Mouse (Mus musculus): ENCODE results near the gene Cbx8. TPM values are rescaled to one million over a fixed set of nuclear protein-coding genes. Genes with fewer than 3 reads are reported as not detected.

The Cbx8 gene
- polyA plus RNA-seq, 1 experiment from 2014 or later: 6.1 TPM

GRCm38 (mm10) chr11:119053738-119054350 lies 13.1 kb upstream of the Cbx8 start:
- H3K4me1 ChIP-seq: peaks cover 56% of the 10 kb centered on the region
- no peak for ATAC-seq (ENCODE audit: extremely low read depth, insufficient number of reproducible peaks, low FRiP score, low TSS enrichment)
- H3K27ac ChIP-seq (replicated peaks): 0 out of 2 replicates have a peak overlapping the region, but pooled peaks have one; percentile 37
- peak overlapping the region; percentile 96 for H3K4me2 ChIP-seq
- no peaks in the 10 kb centered on the region for H3K9me3 ChIP-seq
- H3K36me3 ChIP-seq: no peaks in the 10 kb centered on the region
- H3K9ac ChIP-seq: peak overlapping the region; percentile 79
- 1% methylated on average over 33 of the region's 35 CpGs for WGBS
- H3K4me3 ChIP-seq: peak overlapping the region; percentile 68
- H3K27me3 ChIP-seq (replicated peaks): peaks cover 81% of the 10 kb centered on the region

GRCm38 (mm10) chr11:119053257-119053670 lies 12.5 kb upstream of the Cbx8 start:
- Histone ChIP-seq H3K27ac (replicated peaks) (peak overlapping the region; percentile 90), H3K4me3 (peak overlapping the region; percentile 68), H3K36me3 (no peaks in the 10 kb centered on the region), H3K4me2 (peak overlapping the region; percentile 96), H3K9me3 (no peaks in the 10 kb centered on the region), H3K4me1 (peaks cover 51% of the 10 kb centered on the region), H3K9ac (peak overlapping the region; percentile 79), H3K27me3 (replicated peaks) (peaks cover 81% of the 10 kb centered on the region)
- WGBS: under 1% methylated on average over 36 of the region's 42 CpGs
- ATAC-seq (ENCODE audit: extremely low read depth, insufficient number of reproducible peaks, low FRiP score, low TSS enrichment): peak; percentile 76

- peak; percentile 32; the same call in 1 of the 2 replicates for ATAC-seq (ENCODE audit: extremely low read depth, insufficient number of reproducible peaks, low FRiP score, low TSS enrichment)
- 2% methylated on average over 13 of the region's 13 CpGs for WGBS
- H3K9me3 ChIP-seq: no peaks in the 10 kb centered on the region
- H3K4me1 ChIP-seq: peaks cover 51% of the 10 kb centered on the region
- no peaks in the 10 kb centered on the region for H3K36me3 ChIP-seq
- H3K4me2 ChIP-seq: peak overlapping the region; percentile 96
- H3K9ac ChIP-seq: peak overlapping the region; percentile 78
- peak overlapping the region; percentile 68 for H3K4me3 ChIP-seq
- H3K27me3 ChIP-seq (replicated peaks): peaks cover 81% of the 10 kb centered on the region
- peak overlapping the region; percentile 90 for H3K27ac ChIP-seq (replicated peaks)
Measured at GRCm38 (mm10) chr11:119052661-119053256, 12.0 kb upstream of the Cbx8 start.

- H3K27me3 ChIP-seq (replicated peaks): peaks cover 81% of the 10 kb centered on the region
- peak overlapping the region; percentile 96 for H3K4me2 ChIP-seq
- no peaks in the 10 kb centered on the region for H3K36me3 ChIP-seq
- peak overlapping the region; percentile 58 for H3K9ac ChIP-seq
- WGBS: 3% methylated on average over 15 of the region's 15 CpGs
- ATAC-seq (ENCODE audit: extremely low read depth, insufficient number of reproducible peaks, low FRiP score, low TSS enrichment): no peak
- H3K4me3 ChIP-seq: 0 out of 2 replicates have a peak overlapping the region, but pooled peaks have one; percentile 68
- H3K27ac ChIP-seq (replicated peaks): peak overlapping the region; percentile 90; the same call in 1 of the 2 replicates
- H3K9me3 ChIP-seq: no peaks in the 10 kb centered on the region
- H3K4me1 ChIP-seq: peaks cover 51% of the 10 kb centered on the region
Measured at GRCm38 (mm10) chr11:119051927-119052660, 11.3 kb upstream of the Cbx8 start.

GRCm38 (mm10) chr11:119051426-119051825 lies 10.7 kb upstream of the Cbx8 start:
- Histone ChIP-seq H3K4me2 (no peak overlapping the region), H3K9ac (no peak overlapping the region), H3K27me3 (replicated peaks) (peaks cover 88% of the 10 kb centered on the region), H3K4me1 (peaks cover 56% of the 10 kb centered on the region), H3K9me3 (no peaks in the 10 kb centered on the region), H3K36me3 (no peaks in the 10 kb centered on the region), H3K4me3 (no peak overlapping the region), H3K27ac (replicated peaks) (no peak overlapping the region)
- ATAC-seq (ENCODE audit: extremely low read depth, insufficient number of reproducible peaks, low FRiP score, low TSS enrichment): no peak

- 4% methylated on average over 2 of the region's 2 CpGs for WGBS
- H3K4me1 ChIP-seq: peaks cover 51% of the 10 kb centered on the region
- H3K36me3 ChIP-seq: no peaks in the 10 kb centered on the region
- no peak overlapping the region for H3K27ac ChIP-seq (replicated peaks)
- no peak overlapping the region for H3K9ac ChIP-seq
- H3K27me3 ChIP-seq (replicated peaks): peaks cover 93% of the 10 kb centered on the region
- ATAC-seq (ENCODE audit: extremely low read depth, insufficient number of reproducible peaks, low FRiP score, low TSS enrichment): no peak
- H3K4me2 ChIP-seq: no peak overlapping the region
- no peaks in the 10 kb centered on the region for H3K9me3 ChIP-seq
- H3K4me3 ChIP-seq: no peak overlapping the region
Measured at GRCm38 (mm10) chr11:119050361-119050760, 9.6 kb upstream of the Cbx8 start.

- H3K9me3 ChIP-seq: no peaks in the 10 kb centered on the region
- H3K27ac ChIP-seq (replicated peaks): no peak overlapping the region
- H3K9ac ChIP-seq: peak overlapping the region; percentile 34; the same call in 1 of the 2 replicates
- no peak for ATAC-seq (ENCODE audit: extremely low read depth, insufficient number of reproducible peaks, low FRiP score, low TSS enrichment)
- no peaks in the 10 kb centered on the region for H3K36me3 ChIP-seq
- H3K27me3 ChIP-seq (replicated peaks): peaks cover 96% of the 10 kb centered on the region
- H3K4me1 ChIP-seq: peaks cover 48% of the 10 kb centered on the region
- H3K4me2 ChIP-seq: peak overlapping the region; percentile 69
- H3K4me3 ChIP-seq: peak overlapping the region; percentile 43
- WGBS: 1% methylated on average over 13 of the region's 13 CpGs
Measured at GRCm38 (mm10) chr11:119048133-119048510, 7.4 kb upstream of the Cbx8 start.

- no peaks in the 10 kb centered on the region for H3K36me3 ChIP-seq
- H3K27ac ChIP-seq (replicated peaks): no peak overlapping the region
- H3K27me3 ChIP-seq (replicated peaks): peaks cover 100% of the 10 kb centered on the region
- no peaks in the 10 kb centered on the region for H3K9me3 ChIP-seq
- ATAC-seq (ENCODE audit: extremely low read depth, insufficient number of reproducible peaks, low FRiP score, low TSS enrichment): no peak
- under 1% methylated on average over 43 of the region's 43 CpGs for WGBS
- peak overlapping the region; percentile 43 for H3K4me3 ChIP-seq
- peak overlapping the region; percentile 58; the same call in 1 of the 2 replicates for H3K9ac ChIP-seq
- H3K4me2 ChIP-seq: peak overlapping the region; percentile 69
- peaks cover 48% of the 10 kb centered on the region for H3K4me1 ChIP-seq
Measured at GRCm38 (mm10) chr11:119047261-119048132, 6.7 kb upstream of the Cbx8 start.

- H3K4me2 ChIP-seq: peak overlapping the region; percentile 69
- H3K27ac ChIP-seq (replicated peaks): no peak overlapping the region
- ATAC-seq (ENCODE audit: extremely low read depth, insufficient number of reproducible peaks, low FRiP score, low TSS enrichment): no peak
- H3K27me3 ChIP-seq (replicated peaks): peaks cover 100% of the 10 kb centered on the region
- no peaks in the 10 kb centered on the region for H3K36me3 ChIP-seq
- H3K9me3 ChIP-seq: no peaks in the 10 kb centered on the region
- H3K4me1 ChIP-seq: peaks cover 49% of the 10 kb centered on the region
- peak overlapping the region; percentile 58 for H3K9ac ChIP-seq
- 2% methylated on average over 39 of the region's 39 CpGs for WGBS
- peak overlapping the region; percentile 43 for H3K4me3 ChIP-seq
Measured at GRCm38 (mm10) chr11:119046601-119047245, 6.0 kb upstream of the Cbx8 start.

- Histone ChIP-seq H3K4me3 (peak overlapping the region; percentile 32), H3K9ac (peak overlapping the region; percentile 56; the same call in 1 of the 2 replicates), H3K9me3 (no peaks in the 10 kb centered on the region), H3K27me3 (replicated peaks) (peaks cover 85% of the 10 kb centered on the region), H3K27ac (replicated peaks) (no peak overlapping the region), H3K36me3 (no peaks in the 10 kb centered on the region), H3K4me2 (peak overlapping the region; percentile 59), H3K4me1 (peaks cover 59% of the 10 kb centered on the region)
- WGBS: 2% methylated on average over 41 of the region's 41 CpGs
- ATAC-seq (ENCODE audit: extremely low read depth, insufficient number of reproducible peaks, low FRiP score, low TSS enrichment): no peak
Measured at GRCm38 (mm10) chr11:119044551-119045337, 4.0 kb upstream of the Cbx8 start.
